In genomic region chrX:152336123-152336522, GRCm38 (mm10) we compare ENCODE assay signal across 10 mouse cellular contexts. TPM values are rescaled to one million over a fixed set of nuclear protein-coding genes. Genes with fewer than 3 reads are reported as not detected.
DNase-seq lines count a peak whose midpoint lies in the region; ATAC-seq and TF ChIP-seq lines count a peak whose summit lies in the region.
"Not testable (repeated sequence)": the region's sequence is repeated elsewhere in the genome, so short reads cannot be mapped to it uniquely, and the experiment has no call there.
"Had no signal": no experiment of that assay in that cellular context is flagged by ENCODE, and none has a peak within 500 bp of the region (broad histone marks: within the 10 kb centered on the region; RNA-seq: fewer than 3 reads in every experiment).

No protein-coding gene starts in this region.

- H3K9me3 ChIP-seq in embryonic facial prominence, embryonic 10.5 days; forebrain, embryonic 14.5 days (replicated peaks; ENCODE audit: control insufficient read depth, low read length); heart, embryonic 14.5 days (ENCODE audit: control insufficient read depth, low read length); hindbrain, postnatal 0 days (ENCODE audit: low read length); liver, embryonic 15.5 days (replicated peaks); midbrain, embryonic 12.5 days; neural tube, embryonic 15.5 days (replicated peaks): not testable (repeated sequence)

- peak; percentile 42 for ATAC-seq in forebrain, embryonic 14.5 days
- ATAC-seq in heart, embryonic 14.5 days (ENCODE audit: insufficient number of reproducible peaks, insufficient read depth, low FRiP score, low read depth); hindbrain, postnatal 0 days; liver, embryonic 15.5 days (ENCODE audit: insufficient read depth): not testable (repeated sequence)
- ATAC-seq in midbrain, embryonic 12.5 days (ENCODE audit: low FRiP score, low read depth) = peak; percentile 16
- peak; percentile 30 for ATAC-seq in neural tube, embryonic 15.5 days (ENCODE audit: low FRiP score)

- intact Hi-C loops in left cerebral cortex, adult 2 months (cut with DNase I) = not testable (repeated sequence)

- peaks cover 79% of the 10 kb centered on the region for H3K27me3 ChIP-seq in embryonic facial prominence, embryonic 10.5 days (replicated peaks; ENCODE audit: low read depth, poor library complexity, severe bottlenecking)
- H3K27me3 ChIP-seq in forebrain, embryonic 14.5 days (replicated peaks; ENCODE audit: control insufficient read depth, insufficient read depth, low read length); heart, embryonic 14.5 days (ENCODE audit: control insufficient read depth, insufficient read depth, low read length); hindbrain, postnatal 0 days (ENCODE audit: insufficient read depth, low read length); liver, embryonic 15.5 days: not testable (repeated sequence)
- H3K27me3 ChIP-seq in midbrain, embryonic 12.5 days = peaks cover 55% of the 10 kb centered on the region
- peaks cover 40% of the 10 kb centered on the region for H3K27me3 ChIP-seq in neural tube, embryonic 15.5 days (replicated peaks)

- H3K4me2 ChIP-seq in forebrain, embryonic 14.5 days (ENCODE audit: low read length) = peak overlapping the region; percentile 52; the same call in 1 of the 2 replicates
- H3K4me2 ChIP-seq in heart, embryonic 14.5 days (ENCODE audit: low read length) = peak overlapping the region; percentile 65
- H3K4me2 ChIP-seq in hindbrain, postnatal 0 days (ENCODE audit: low read depth, low read length) = not testable (repeated sequence)
- H3K4me2 ChIP-seq in liver, embryonic 15.5 days = peak overlapping the region; percentile 68
- peak overlapping the region; percentile 47; the same call in 1 of the 2 replicates for H3K4me2 ChIP-seq in midbrain, embryonic 12.5 days (replicated peaks)
- peak overlapping the region; percentile 56; the same call in 1 of the 2 replicates for H3K4me2 ChIP-seq in neural tube, embryonic 15.5 days

- WGBS in embryonic facial prominence, embryonic 10.5 days = 29% methylated on average over 4 of the region's 4 CpGs
- 53% methylated on average over 4 of the region's 4 CpGs for WGBS in forebrain, embryonic 14.5 days
- 48% methylated on average over 4 of the region's 4 CpGs for WGBS in heart, embryonic 14.5 days
- 38% methylated on average over 4 of the region's 4 CpGs for WGBS in hindbrain, postnatal 0 days
- 47% methylated on average over 4 of the region's 4 CpGs for WGBS in liver, embryonic 15.5 days (ENCODE audit: insufficient replicate concordance)
- 57% methylated on average over 4 of the region's 4 CpGs for WGBS in midbrain, embryonic 12.5 days
- 59% methylated on average over 4 of the region's 4 CpGs for WGBS in neural tube, embryonic 15.5 days

- DNase-seq in embryonic facial prominence, embryonic 10.5 days (ENCODE audit: low spot score); forebrain, embryonic 14.5 days (ENCODE audit: low spot score); hindbrain, postnatal 0 days (ENCODE audit: low spot score); left cerebral cortex, adult 2 months (ENCODE audit: extremely low spot score in 1 of 2, low spot score in 2 of 2): not testable (repeated sequence)

- peaks cover 15% of the 10 kb centered on the region for H3K4me1 ChIP-seq in embryonic facial prominence, embryonic 10.5 days
- not testable (repeated sequence) for H3K4me1 ChIP-seq in forebrain, embryonic 14.5 days (ENCODE audit: control insufficient read depth, insufficient read depth, low read length); heart, embryonic 14.5 days (ENCODE audit: control insufficient read depth in 2 of 2, insufficient read depth in 2 of 2, low read length in 2 of 2); hindbrain, postnatal 0 days (ENCODE audit: insufficient read depth, low read length)
- H3K4me1 ChIP-seq in liver, embryonic 15.5 days (replicated peaks) = peaks cover 12% of the 10 kb centered on the region; the same call in 1 of the 2 replicates
- peaks cover 15% of the 10 kb centered on the region for H3K4me1 ChIP-seq in midbrain, embryonic 12.5 days
- peaks cover 35% of the 10 kb centered on the region for H3K4me1 ChIP-seq in neural tube, embryonic 15.5 days

- H3K36me3 ChIP-seq in embryonic facial prominence, embryonic 10.5 days (replicated peaks) = peaks cover 32% of the 10 kb centered on the region
- peaks cover 18% of the 10 kb centered on the region; the same call in 1 of the 2 replicates for H3K36me3 ChIP-seq in forebrain, embryonic 14.5 days (ENCODE audit: control insufficient read depth, insufficient read depth, low read length)
- peaks cover 21% of the 10 kb centered on the region for H3K36me3 ChIP-seq in heart, embryonic 14.5 days (ENCODE audit: control insufficient read depth, insufficient read depth, low read length)
- not testable (repeated sequence) for H3K36me3 ChIP-seq in hindbrain, postnatal 0 days (ENCODE audit: insufficient read depth, low read length); liver, embryonic 15.5 days (replicated peaks)
- peaks cover 14% of the 10 kb centered on the region; the same call in 1 of the 2 replicates for H3K36me3 ChIP-seq in midbrain, embryonic 12.5 days
- peaks cover 11% of the 10 kb centered on the region; the same call in 1 of the 2 replicates for H3K36me3 ChIP-seq in neural tube, embryonic 15.5 days

- not testable (repeated sequence) for TF ChIP-seq CTCF in hindbrain, postnatal 0 days (IDR thresholded peaks at IDR 0.05; ENCODE audit: low read depth); left cerebral cortex, adult 2 months (IDR thresholded peaks at IDR 0.05)

- peak overlapping the region; percentile 92; the same call in 1 of the 2 replicates for H3K27ac ChIP-seq in embryonic facial prominence, embryonic 10.5 days (replicated peaks)
- peak overlapping the region; percentile 97 for H3K27ac ChIP-seq in forebrain, embryonic 14.5 days (ENCODE audit: low read depth, low read length)
- H3K27ac ChIP-seq in heart, embryonic 14.5 days (replicated peaks in 1 of 2; ENCODE audit: control insufficient read depth in 1 of 2, insufficient read depth in 1 of 2, low read depth in 2 of 2, low read length in 2 of 2) = peak overlapping the region; percentile 92 to 95; a peak in 3 of 4 replicates
- peak overlapping the region; percentile 90 for H3K27ac ChIP-seq in hindbrain, postnatal 0 days
- peak overlapping the region; percentile 66 for H3K27ac ChIP-seq in left cerebral cortex, adult 2 months
- H3K27ac ChIP-seq in liver, embryonic 15.5 days (replicated peaks) = not testable (repeated sequence)
- peak overlapping the region; percentile 95 for H3K27ac ChIP-seq in midbrain, embryonic 12.5 days (replicated peaks)
- H3K27ac ChIP-seq in neural tube, embryonic 15.5 days (replicated peaks) = peak overlapping the region; percentile 88

- peak overlapping the region; percentile 50 for H3K4me3 ChIP-seq in embryonic facial prominence, embryonic 10.5 days
- not testable (repeated sequence) for H3K4me3 ChIP-seq in forebrain, embryonic 14.5 days (ENCODE audit: low read depth, low read length); hindbrain, postnatal 0 days (ENCODE audit: low read length); left cerebral cortex, adult 2 months; neural tube, embryonic 15.5 days (replicated peaks)
- peak overlapping the region; percentile 23 to 46; a peak in 2 of 4 replicates for H3K4me3 ChIP-seq in heart, embryonic 14.5 days (ENCODE audit: control insufficient read depth in 1 of 2, insufficient read depth in 1 of 2, low read depth in 1 of 2, low read length in 2 of 2)
- H3K4me3 ChIP-seq in liver, embryonic 15.5 days (replicated peaks) = peak overlapping the region; percentile 57
- peak overlapping the region; percentile 33; the same call in 1 of the 2 replicates for H3K4me3 ChIP-seq in midbrain, embryonic 12.5 days

- not testable (repeated sequence) for H3K9ac ChIP-seq in forebrain, embryonic 14.5 days (ENCODE audit: low read length); heart, embryonic 14.5 days (ENCODE audit: low read length); hindbrain, postnatal 0 days (replicated peaks; ENCODE audit: low read length); liver, embryonic 15.5 days; midbrain, embryonic 12.5 days (replicated peaks); neural tube, embryonic 15.5 days (replicated peaks)

RNA-seq across cellular contexts. Expression of gene Tspyl2, which starts 6.1 kb away (rescaled TPM):
- 30.6 and 33.4 TPM in 2 replicates for polyA plus RNA-seq in embryonic facial prominence, embryonic 10.5 days (2016; fragmentation: Nextera tagmentation; extraction: Ambion mirVana)
- 26.0 and 33.7 TPM in 2 replicates for polyA plus RNA-seq in forebrain, embryonic 14.5 days (2014; fragmentation: Nextera tagmentation; extraction: Ambion mirVana)
- polyA plus RNA-seq in heart, embryonic 14.5 days (2014; fragmentation: Nextera tagmentation; extraction: Ambion mirVana) = 11.5 and 13.6 TPM in 2 replicates
- 21.3 and 27.4 TPM in 2 replicates for total RNA-seq in hindbrain, postnatal 0 days (2014; rRNA removed)
- polyA plus RNA-seq in hindbrain, postnatal 0 days (2015; fragmentation: Nextera tagmentation; extraction: Ambion mirVana) = 46.4 and 52.0 TPM in 2 replicates
- total RNA-seq in left cerebral cortex, adult 2 months (2021) = 100 to 1,000 TPM; 105 to 116 TPM
- polyA plus RNA-seq in liver, embryonic 15.5 days (2015; fragmentation: Nextera tagmentation; extraction: Ambion mirVana) = 4.5 and 5.5 TPM in 2 replicates
- polyA plus RNA-seq in midbrain, embryonic 12.5 days (2016; fragmentation: Nextera tagmentation; extraction: Ambion mirVana) = 48.8 and 57.3 TPM in 2 replicates
- 56.9 and 71.6 TPM in 2 replicates for polyA plus RNA-seq in neural tube, embryonic 15.5 days (2015; fragmentation: Nextera tagmentation; extraction: Ambion mirVana)

RNA-seq across cellular contexts. Expression of gene Kantr, which starts 8.8 kb away (rescaled TPM):
- polyA plus RNA-seq in embryonic facial prominence, embryonic 10.5 days (2016; fragmentation: Nextera tagmentation; extraction: Ambion mirVana) = 20.8 and 22.5 TPM in 2 replicates
- polyA plus RNA-seq in forebrain, embryonic 14.5 days (2014; fragmentation: Nextera tagmentation; extraction: Ambion mirVana) = 25.4 and 29.9 TPM in 2 replicates
- 10.5 and 10.6 TPM in 2 replicates for polyA plus RNA-seq in heart, embryonic 14.5 days (2014; fragmentation: Nextera tagmentation; extraction: Ambion mirVana)
- 6.8 and 21.7 TPM in 2 replicates for total RNA-seq in hindbrain, postnatal 0 days (2014; rRNA removed)
- polyA plus RNA-seq in hindbrain, postnatal 0 days (2015; fragmentation: Nextera tagmentation; extraction: Ambion mirVana) = 21.3 and 22.7 TPM in 2 replicates
- 10 to 100 TPM; 52.7 to 56.0 TPM for total RNA-seq in left cerebral cortex, adult 2 months (2021)
- 2.8 and 3.2 TPM in 2 replicates for polyA plus RNA-seq in liver, embryonic 15.5 days (2015; fragmentation: Nextera tagmentation; extraction: Ambion mirVana)
- polyA plus RNA-seq in midbrain, embryonic 12.5 days (2016; fragmentation: Nextera tagmentation; extraction: Ambion mirVana) = 20.0 and 20.7 TPM in 2 replicates
- polyA plus RNA-seq in neural tube, embryonic 15.5 days (2015; fragmentation: Nextera tagmentation; extraction: Ambion mirVana) = 30.0 and 32.4 TPM in 2 replicates

RNA-seq across cellular contexts. Expression of gene Gpr173, which starts 32.4 kb away (rescaled TPM):
- 4.2 and 4.9 TPM in 2 replicates for polyA plus RNA-seq in embryonic facial prominence, embryonic 10.5 days (2016; fragmentation: Nextera tagmentation; extraction: Ambion mirVana)
- 7.3 and 8.7 TPM in 2 replicates for polyA plus RNA-seq in forebrain, embryonic 14.5 days (2014; fragmentation: Nextera tagmentation; extraction: Ambion mirVana)
- polyA plus RNA-seq in heart, embryonic 14.5 days (2014; fragmentation: Nextera tagmentation; extraction: Ambion mirVana) = 2.0 and 2.7 TPM in 2 replicates
- 28.6 and 30.1 TPM in 2 replicates for total RNA-seq in hindbrain, postnatal 0 days (2014; rRNA removed)
- 5.4 and 6.8 TPM in 2 replicates for polyA plus RNA-seq in hindbrain, postnatal 0 days (2015; fragmentation: Nextera tagmentation; extraction: Ambion mirVana)
- 10 to 100 TPM; 14.5 to 16.8 TPM for total RNA-seq in left cerebral cortex, adult 2 months (2021)
- polyA plus RNA-seq in liver, embryonic 15.5 days (2015; fragmentation: Nextera tagmentation; extraction: Ambion mirVana) = 0.03 and 0.12 TPM in 2 replicates
- polyA plus RNA-seq in midbrain, embryonic 12.5 days (2016; fragmentation: Nextera tagmentation; extraction: Ambion mirVana) = 8.6 and 9.5 TPM in 2 replicates
- 8.4 and 8.5 TPM in 2 replicates for polyA plus RNA-seq in neural tube, embryonic 15.5 days (2015; fragmentation: Nextera tagmentation; extraction: Ambion mirVana)
- total RNA-seq: megakaryocyte progenitor cell, adult 5-6 weeks; neutrophil, adult 5-6 weeks had no signal
